Mouse (Mus musculus) intestine, embryonic 15.5 days (tissue): ENCODE measurements around the gene Ercc2. TPM values are rescaled to one million over a fixed set of nuclear protein-coding genes. Genes with fewer than 3 reads are reported as not detected.

Source experiments
- ATAC-seq: fragments of 200-750 bp; cut with Nextera tagmentation; 2 replicates; pipeline ENCODE4 v1.8.0; 2017; ENCODE audit warnings: moderate TSS enrichment, moderate library complexity
- H3K27ac ChIP-seq: fragments of 300-500 bp; sonication (generic); 2 replicates; pipeline ENCODE4 v1.5.1; 2015; ENCODE audit warnings: mild to moderate bottlenecking, inconsistent platforms
- H3K27me3 ChIP-seq: fragments of 300-500 bp; sonication (generic); replicated peaks from 2 replicates; pipeline ENCODE4 v1.6.1; 2015; ENCODE audit warnings: inconsistent platforms
- H3K36me3 ChIP-seq: fragments of 300-500 bp; sonication (generic); 2 replicates; pipeline ENCODE4 v1.6.1; 2015; ENCODE audit warnings: inconsistent platforms
- H3K4me1 ChIP-seq: fragments of 300-500 bp; sonication (generic); replicated peaks from 2 replicates; pipeline ENCODE4 v1.6.1; 2015; ENCODE audit warnings: inconsistent platforms
- H3K4me2 ChIP-seq: fragments of 300-500 bp; sonication (generic); replicated peaks from 2 replicates; pipeline ENCODE4 v1.6.1; 2015; ENCODE audit warnings: mild to moderate bottlenecking, inconsistent platforms
- H3K4me3 ChIP-seq: fragments of 300-500 bp; sonication (generic); replicated peaks from 2 replicates; pipeline ENCODE4 v1.5.1; 2015; ENCODE audit warnings: inconsistent platforms
- H3K9ac ChIP-seq: fragments of 300-500 bp; sonication (generic); 2 replicates; pipeline ENCODE4 v1.6.1; 2015; ENCODE audit warnings: inconsistent platforms
- H3K9me3 ChIP-seq: fragments of 300-500 bp; sonication (generic); 2 replicates; pipeline ENCODE4 v1.6.1; 2016; ENCODE audit warnings: inconsistent platforms
- WGBS: fragments of 180-500 bp; shearing (Covaris S2); methylation state at CpG from one replicate; pipeline ENCODE4 v1.1.7; 2015; 5-methylcytosine and 5-hydroxymethylcytosine counted together
- polyA plus RNA-seq: library from polyadenylated mRNA; unstranded; fragments of >200 nt; fragmentation: Nextera tagmentation; extraction: Ambion mirVana; gene quantifications from 2 replicates; pipeline ENCODE4 v1.2.1, GENCODE M21; 2015

Ercc2 gene
- polyA plus RNA-seq, 1 experiment from 2014 or later = 17.3 TPM

DNA sequence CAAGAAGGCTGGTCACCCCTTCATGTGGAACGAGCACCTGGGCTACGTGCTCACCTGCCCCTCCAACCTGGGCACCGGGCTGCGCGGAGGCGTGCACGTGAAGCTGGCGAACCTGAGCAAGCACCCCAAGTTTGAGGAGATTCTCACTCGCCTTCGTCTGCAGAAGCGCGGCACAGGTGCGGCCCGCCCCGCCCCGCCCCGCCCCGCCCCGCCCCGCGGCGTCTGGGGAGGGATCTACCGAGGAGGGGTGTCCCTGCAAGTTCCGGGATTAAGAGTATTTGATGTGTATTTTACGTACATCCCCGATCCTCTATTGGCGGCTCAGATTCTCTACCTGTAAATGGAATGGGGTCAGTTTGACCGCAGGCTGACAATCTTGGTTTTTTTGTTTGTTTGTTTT, 38.3 kb downstream of the Ercc2 start:
- Histone ChIP-seq H3K9ac (no peak overlapping the region), H3K9me3 (no peaks in the 10 kb centered on the region), H3K4me2 (peak overlapping the region; percentile 53), H3K4me3 (no peak overlapping the region), H3K4me1 (0 out of 2 replicates have a peak, but pooled peaks cover 4% of the 10 kb centered on the region), H3K27ac (no peak overlapping the region), H3K36me3 (no peaks in the 10 kb centered on the region), H3K27me3 (peaks cover 16% of the 10 kb centered on the region)
- 6% methylated on average over 28 of the region's 28 CpGs for whole genome bisulfite sequencing
- ATAC-seq = 0 out of 2 replicates have a peak, but pooled peaks have one; percentile 29

- H3K4me1 ChIP-seq = 0 out of 2 replicates have a peak, but pooled peaks cover 4% of the 10 kb centered on the region
- H3K27ac ChIP-seq = no peak overlapping the region
- H3K9me3 ChIP-seq = no peaks in the 10 kb centered on the region
- peak overlapping the region; percentile 26 for H3K4me3 ChIP-seq
- WGBS = 12% methylated on average over 43 of the region's 43 CpGs
- peak; percentile 98 for ATAC-seq
- peak overlapping the region; percentile 64 for H3K4me2 ChIP-seq
- no peak overlapping the region for H3K9ac ChIP-seq
- H3K27me3 ChIP-seq = peaks cover 16% of the 10 kb centered on the region
- H3K36me3 ChIP-seq = peaks cover under 1% of the 10 kb centered on the region; the same call in 1 of the 2 replicates
Measured at GRCm38 (mm10) chr7:19420821-19421636, 39.2 kb downstream of the Ercc2 start.

GRCm38 (mm10) chr7:19423083-19423482, 41.3 kb downstream of the Ercc2 start:
- ATAC-seq = no peak
- Histone ChIP-seq H3K9ac (no peak overlapping the region), H3K4me2 (no peak overlapping the region), H3K27me3 (peaks cover 16% of the 10 kb centered on the region), H3K4me1 (0 out of 2 replicates have a peak, but pooled peaks cover 4% of the 10 kb centered on the region), H3K4me3 (no peak overlapping the region), H3K27ac (no peak overlapping the region), H3K36me3 (peaks cover 17% of the 10 kb centered on the region; the same call in 1 of the 2 replicates), H3K9me3 (no peaks in the 10 kb centered on the region)
- 88% methylated on average over 3 of the region's 3 CpGs for WGBS

- Histone ChIP-seq H3K4me3 (no peak overlapping the region), H3K9ac (no peak overlapping the region), H3K36me3 (peaks cover 17% of the 10 kb centered on the region), H3K4me1 (0 out of 2 replicates have a peak, but pooled peaks cover 4% of the 10 kb centered on the region), H3K9me3 (no peaks in the 10 kb centered on the region), H3K4me2 (no peak overlapping the region), H3K27ac (no peak overlapping the region), H3K27me3 (peaks cover 14% of the 10 kb centered on the region)
- no peak for ATAC-seq
- WGBS = 65% methylated on average over 4 of the region's 4 CpGs
Measured at GRCm38 (mm10) chr7:19424051-19424450, 42.2 kb downstream of the Ercc2 start.

DNA sequence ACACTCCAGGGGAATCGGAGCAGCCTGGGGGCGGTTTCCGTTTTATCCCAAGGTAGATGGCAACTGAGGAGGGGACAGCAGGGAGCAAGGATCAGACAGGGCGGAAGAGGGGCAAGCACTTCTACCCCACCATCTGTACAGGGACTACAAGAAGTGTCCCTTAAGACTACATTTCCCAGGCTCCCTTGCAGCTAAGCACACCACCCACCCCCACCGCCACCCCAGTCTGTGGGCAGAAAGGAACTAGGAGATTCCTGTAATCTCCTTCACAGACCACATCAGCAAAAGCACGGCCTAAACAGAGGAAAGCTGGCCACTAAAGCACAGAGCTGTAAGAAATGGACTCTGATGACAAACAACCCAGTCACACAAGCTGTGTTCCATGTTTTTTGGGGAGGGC, 44.5 kb downstream of the Ercc2 start:
- Histone ChIP-seq H3K4me3 (no peak overlapping the region), H3K4me1 (no peaks in the 10 kb centered on the region), H3K9me3 (no peaks in the 10 kb centered on the region), H3K27ac (no peak overlapping the region), H3K9ac (no peak overlapping the region), H3K36me3 (peaks cover 30% of the 10 kb centered on the region), H3K4me2 (no peak overlapping the region), H3K27me3 (peaks cover 4% of the 10 kb centered on the region; the same call in 1 of the 2 replicates)
- WGBS = 84% methylated on average over 6 of the region's 6 CpGs
- no peak for ATAC-seq

DNA sequence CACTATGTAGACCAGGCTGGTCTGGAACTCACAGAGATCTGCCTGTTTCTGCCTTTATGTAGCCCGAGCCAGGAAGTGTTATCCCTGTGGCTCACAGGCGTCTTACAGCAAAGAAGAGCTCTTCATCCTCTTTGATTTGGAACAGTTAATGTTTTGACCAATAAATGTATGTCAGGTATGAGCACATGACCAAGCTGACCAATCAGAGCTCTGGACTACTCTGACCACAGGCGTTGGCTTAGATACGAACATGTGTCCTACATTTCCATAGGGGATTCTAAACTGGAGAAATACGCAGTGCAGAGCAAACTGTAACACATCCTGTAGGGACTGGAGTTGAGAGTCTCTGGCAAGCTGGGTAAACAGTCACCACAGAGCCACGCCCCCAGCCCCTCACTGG, 45.1 kb downstream of the Ercc2 start:
- no peak for ATAC-seq
- H3K9ac ChIP-seq = no peak overlapping the region
- H3K4me2 ChIP-seq = no peak overlapping the region
- WGBS = 89% methylated on average over 6 of the region's 6 CpGs
- H3K27ac ChIP-seq = no peak overlapping the region
- H3K9me3 ChIP-seq = no peaks in the 10 kb centered on the region
- peaks cover 35% of the 10 kb centered on the region for H3K36me3 ChIP-seq
- no peaks in the 10 kb centered on the region for H3K4me1 ChIP-seq
- H3K4me3 ChIP-seq = no peak overlapping the region
- peaks cover 3% of the 10 kb centered on the region; the same call in 1 of the 2 replicates for H3K27me3 ChIP-seq

GRCm38 (mm10) chr7:19427999-19428650, 46.3 kb downstream of the Ercc2 start:
- Histone ChIP-seq H3K4me1 (no peaks in the 10 kb centered on the region), H3K36me3 (peaks cover 47% of the 10 kb centered on the region), H3K9me3 (no peaks in the 10 kb centered on the region), H3K4me3 (no peak overlapping the region), H3K4me2 (no peak overlapping the region), H3K27ac (no peak overlapping the region), H3K27me3 (no peaks in the 10 kb centered on the region), H3K9ac (no peak overlapping the region)
- no peak for ATAC-seq
- 77% methylated on average over 15 of the region's 15 CpGs for WGBS

GRCm38 (mm10) chr7:19429726-19430125, 47.9 kb downstream of the Ercc2 start:
- WGBS = 81% methylated on average over 8 of the region's 8 CpGs
- no peaks in the 10 kb centered on the region for H3K27me3 ChIP-seq
- no peak overlapping the region for H3K27ac ChIP-seq
- H3K4me3 ChIP-seq = no peak overlapping the region
- H3K9ac ChIP-seq = no peak overlapping the region
- ATAC-seq = no peak; the same call in 1 of the 2 replicates
- no peaks in the 10 kb centered on the region for H3K9me3 ChIP-seq
- H3K4me1 ChIP-seq = no peaks in the 10 kb centered on the region
- peaks cover 63% of the 10 kb centered on the region for H3K36me3 ChIP-seq
- no peak overlapping the region for H3K4me2 ChIP-seq

- peaks cover 69% of the 10 kb centered on the region for H3K36me3 ChIP-seq
- no peak for ATAC-seq
- H3K4me1 ChIP-seq = no peaks in the 10 kb centered on the region
- H3K9me3 ChIP-seq = no peaks in the 10 kb centered on the region
- H3K4me2 ChIP-seq = no peak overlapping the region
- H3K27me3 ChIP-seq = no peaks in the 10 kb centered on the region
- no peak overlapping the region for H3K27ac ChIP-seq
- H3K4me3 ChIP-seq = no peak overlapping the region
- no peak overlapping the region for H3K9ac ChIP-seq
- WGBS = 83% methylated on average over 6 of the region's 6 CpGs
Measured at GRCm38 (mm10) chr7:19430402-19430801, 48.6 kb downstream of the Ercc2 start.

- peaks cover 74% of the 10 kb centered on the region for H3K36me3 ChIP-seq
- H3K4me2 ChIP-seq = no peak overlapping the region
- ATAC-seq = no peak
- no peaks in the 10 kb centered on the region for H3K9me3 ChIP-seq
- no peak overlapping the region for H3K27ac ChIP-seq
- 98% methylated on average over 2 of the region's 2 CpGs for WGBS
- no peak overlapping the region for H3K9ac ChIP-seq
- no peaks in the 10 kb centered on the region for H3K4me1 ChIP-seq
- no peaks in the 10 kb centered on the region for H3K27me3 ChIP-seq
- H3K4me3 ChIP-seq = no peak overlapping the region
Measured at GRCm38 (mm10) chr7:19432475-19432874, 50.7 kb downstream of the Ercc2 start.

DNA sequence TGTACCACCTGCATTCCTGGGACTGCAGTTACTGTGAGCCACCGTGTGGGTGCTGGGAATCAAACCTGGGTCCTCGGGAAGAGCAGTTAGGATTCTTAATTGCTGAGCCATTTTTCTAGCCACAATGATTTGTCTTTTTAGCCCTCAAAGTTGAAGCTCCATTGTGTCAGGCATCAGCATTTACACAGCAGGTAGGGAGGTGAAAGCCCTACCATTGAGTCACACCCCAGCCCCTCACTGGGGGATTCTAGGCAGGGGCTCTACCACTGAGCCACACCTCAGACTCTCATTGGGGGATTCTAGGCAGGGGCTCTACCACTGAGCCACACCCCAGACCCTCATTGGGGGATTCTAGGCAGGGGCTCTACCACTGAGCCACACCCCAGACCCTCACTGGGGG, 54.5 kb downstream of the Ercc2 start:
- Histone ChIP-seq H3K4me1 (no peaks in the 10 kb centered on the region), H3K27me3 (no peaks in the 10 kb centered on the region), H3K4me3 (no peak overlapping the region), H3K27ac (no peak overlapping the region), H3K36me3 (peaks cover 64% of the 10 kb centered on the region), H3K9ac (no peak overlapping the region), H3K9me3 (no peaks in the 10 kb centered on the region), H3K4me2 (no peak overlapping the region)
- 97% methylated on average over 2 of the region's 2 CpGs for WGBS
- no peak for ATAC-seq

DNA sequence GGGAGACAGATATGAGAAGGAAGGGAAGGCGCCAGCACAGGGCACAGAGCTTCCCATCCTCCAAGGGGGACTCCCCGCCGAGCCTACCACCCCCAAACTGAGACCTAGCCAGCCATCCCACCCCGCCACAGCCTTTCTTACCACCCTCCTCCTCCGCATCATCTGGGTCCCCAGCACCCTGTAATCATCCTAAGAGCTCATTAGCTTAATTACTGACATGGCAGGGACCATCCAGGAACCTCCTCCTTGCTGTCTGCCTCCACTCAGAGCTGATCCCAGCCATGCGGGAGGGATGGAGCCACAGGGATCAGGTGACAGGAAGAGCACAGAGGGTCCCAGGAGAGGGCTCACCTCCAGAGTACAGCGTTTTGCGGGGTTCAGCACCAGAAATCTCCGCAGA, 55.2 kb downstream of the Ercc2 start:
- H3K27me3 ChIP-seq = no peaks in the 10 kb centered on the region
- H3K27ac ChIP-seq = no peak overlapping the region
- H3K4me1 ChIP-seq = no peaks in the 10 kb centered on the region
- no peak for ATAC-seq
- no peak overlapping the region for H3K4me2 ChIP-seq
- H3K4me3 ChIP-seq = no peak overlapping the region
- H3K9ac ChIP-seq = no peak overlapping the region
- 87% methylated on average over 9 of the region's 9 CpGs for WGBS
- peaks cover 64% of the 10 kb centered on the region for H3K36me3 ChIP-seq
- H3K9me3 ChIP-seq = no peaks in the 10 kb centered on the region
